Mouse (Mus musculus): ENCODE results near the gene Lefty1. TPM values are rescaled to one million over a fixed set of nuclear protein-coding genes. Genes with fewer than 3 reads are reported as not detected.

Gene Lefty1
- polyA plus RNA-seq, 1 experiment from 2014 or later, result 0.25 TPM

DNA sequence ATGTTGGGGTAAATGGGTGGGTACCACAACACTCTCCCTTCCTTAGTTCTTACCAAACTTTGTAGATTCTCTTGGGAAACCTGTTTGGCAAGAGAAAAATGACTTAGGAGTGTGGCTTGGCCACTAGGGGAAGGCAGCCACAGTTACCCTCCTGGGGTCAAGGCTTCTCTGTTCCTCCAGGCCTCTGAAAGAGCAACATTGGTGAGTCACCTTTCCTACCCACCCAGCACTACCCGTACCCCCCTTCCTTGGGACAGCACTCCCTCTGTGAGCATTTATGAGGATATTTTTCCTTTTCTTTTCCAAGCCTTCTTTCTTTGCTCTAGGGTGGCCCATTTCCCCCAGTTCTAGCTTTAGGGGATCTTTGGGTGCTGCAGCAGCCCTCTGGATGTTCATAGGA lies 9.1 kb downstream of the Lefty1 start:
- H3K9me3 ChIP-seq (ENCODE audit: control insufficient read depth, low read length), result no peaks in the 10 kb centered on the region
- WGBS, result 92% methylated on average over 1 of the region's 1 CpGs
- peaks cover 33% of the 10 kb centered on the region for H3K27me3 ChIP-seq (replicated peaks; ENCODE audit: control insufficient read depth, insufficient read depth, low read length)
- no peak overlapping the region for H3K9ac ChIP-seq (ENCODE audit: low read depth, low read length)
- H3K4me2 ChIP-seq (ENCODE audit: low read length), result no peak overlapping the region
- H3K4me3 ChIP-seq (ENCODE audit: low read length), result no peak overlapping the region
- no peak overlapping the region for H3K27ac ChIP-seq (ENCODE audit: low read depth, low read length)
- ATAC-seq, result no peak
- H3K36me3 ChIP-seq (ENCODE audit: control insufficient read depth, insufficient read depth, low read length), result no peaks in the 10 kb centered on the region
- H3K4me1 ChIP-seq (ENCODE audit: control insufficient read depth, insufficient read depth, low read depth, low read length), result peaks cover 17% of the 10 kb centered on the region; the same call in 1 of the 2 replicates

DNA sequence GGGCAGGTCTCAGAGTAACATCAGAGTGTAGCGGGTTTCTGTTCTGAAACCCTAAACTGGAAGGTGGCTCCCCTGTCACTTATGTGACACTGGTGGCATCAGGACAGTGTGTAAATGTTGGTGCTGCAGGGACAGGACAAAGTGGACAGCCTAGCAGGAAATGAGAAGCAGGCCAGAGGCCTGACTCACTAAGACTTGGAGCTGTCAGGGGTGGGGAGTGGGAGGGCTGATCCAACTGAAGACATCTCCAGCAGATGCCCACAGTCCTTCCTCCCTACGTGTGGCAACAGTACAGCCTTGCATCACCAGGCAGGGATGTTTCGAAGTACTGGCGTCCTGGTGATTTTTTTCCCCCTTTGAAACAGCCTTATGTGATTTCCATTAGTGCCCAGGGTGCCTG lies 9.7 kb downstream of the Lefty1 start:
- no peak overlapping the region for H3K4me2 ChIP-seq (ENCODE audit: low read length)
- 78% methylated on average over 4 of the region's 4 CpGs for WGBS
- no peaks in the 10 kb centered on the region for H3K36me3 ChIP-seq (ENCODE audit: control insufficient read depth, insufficient read depth, low read length)
- no peak overlapping the region for H3K9ac ChIP-seq (ENCODE audit: low read depth, low read length)
- H3K27me3 ChIP-seq (replicated peaks; ENCODE audit: control insufficient read depth, insufficient read depth, low read length), result peaks cover 33% of the 10 kb centered on the region
- H3K9me3 ChIP-seq (ENCODE audit: control insufficient read depth, low read length), result no peaks in the 10 kb centered on the region
- no peak overlapping the region for H3K4me3 ChIP-seq (ENCODE audit: low read length)
- ATAC-seq, result no peak
- H3K27ac ChIP-seq (ENCODE audit: low read depth, low read length), result no peak overlapping the region
- peaks cover 17% of the 10 kb centered on the region; the same call in 1 of the 2 replicates for H3K4me1 ChIP-seq (ENCODE audit: control insufficient read depth, insufficient read depth, low read depth, low read length)

DNA sequence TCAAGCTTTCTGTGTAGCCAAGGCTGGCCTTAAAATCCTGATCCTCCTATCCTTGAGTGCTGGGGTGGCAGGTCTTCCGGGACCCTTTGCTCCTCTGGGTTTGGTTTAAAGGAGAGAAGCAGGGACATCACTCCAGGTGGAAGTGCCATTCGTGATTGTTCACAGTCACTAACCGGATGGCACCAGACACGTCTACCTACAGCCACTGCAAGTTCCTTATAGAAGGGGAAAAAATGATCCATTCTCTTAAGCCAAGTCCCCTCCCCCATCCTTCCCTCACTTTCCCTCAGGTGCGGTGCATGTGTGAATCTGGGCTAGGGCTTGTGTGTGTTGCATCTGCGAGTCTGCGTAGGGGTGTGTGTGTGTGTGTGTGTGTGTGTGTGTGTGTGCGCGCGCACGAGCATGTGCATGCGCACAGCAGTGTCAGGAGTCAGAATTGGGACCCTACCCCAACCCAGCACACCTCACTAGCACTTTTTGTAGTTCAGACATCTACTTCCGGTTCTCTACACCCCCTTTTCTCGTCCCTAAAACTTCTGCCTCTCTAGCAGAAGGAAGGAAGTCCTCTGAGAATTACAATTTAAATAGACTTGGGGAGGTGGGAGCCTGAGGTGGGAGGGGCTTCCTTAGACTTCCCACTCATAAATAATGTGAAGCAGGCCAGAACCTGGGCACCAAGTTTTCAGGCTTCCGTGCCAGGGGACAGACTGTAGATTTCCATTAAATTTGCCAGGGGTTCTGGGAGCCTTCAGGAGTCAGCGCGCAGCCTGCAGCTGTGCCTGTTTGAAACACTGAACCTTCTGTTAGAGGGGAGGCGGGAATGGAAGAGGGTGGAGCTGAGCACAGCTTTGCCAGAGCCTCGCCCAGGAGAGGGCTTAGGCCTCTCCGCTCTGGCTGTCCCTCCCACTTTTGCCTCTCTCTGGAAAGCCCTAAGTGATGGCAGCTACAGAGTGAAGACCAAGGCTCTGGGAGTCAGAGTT lies 10.5 kb downstream of the Lefty1 start:
- Histone ChIP-seq H3K9me3 (ENCODE audit: control insufficient read depth, low read length) (no peaks in the 10 kb centered on the region), H3K27me3 (replicated peaks; ENCODE audit: control insufficient read depth, insufficient read depth, low read length) (peaks cover 33% of the 10 kb centered on the region), H3K4me2 (ENCODE audit: low read length) (peak overlapping the region; percentile 15; the same call in 1 of the 2 replicates), H3K27ac (ENCODE audit: low read depth, low read length) (no peak overlapping the region), H3K36me3 (ENCODE audit: control insufficient read depth, insufficient read depth, low read length) (no peaks in the 10 kb centered on the region), H3K9ac (ENCODE audit: low read depth, low read length) (no peak overlapping the region; the same call in 1 of the 2 replicates), H3K4me3 (ENCODE audit: low read length) (no peak overlapping the region), H3K4me1 (ENCODE audit: control insufficient read depth, insufficient read depth, low read depth, low read length) (peaks cover 17% of the 10 kb centered on the region; the same call in 1 of the 2 replicates)
- peak; percentile 84 for ATAC-seq
- WGBS, result 34% methylated on average over 20 of the region's 20 CpGs

DNA sequence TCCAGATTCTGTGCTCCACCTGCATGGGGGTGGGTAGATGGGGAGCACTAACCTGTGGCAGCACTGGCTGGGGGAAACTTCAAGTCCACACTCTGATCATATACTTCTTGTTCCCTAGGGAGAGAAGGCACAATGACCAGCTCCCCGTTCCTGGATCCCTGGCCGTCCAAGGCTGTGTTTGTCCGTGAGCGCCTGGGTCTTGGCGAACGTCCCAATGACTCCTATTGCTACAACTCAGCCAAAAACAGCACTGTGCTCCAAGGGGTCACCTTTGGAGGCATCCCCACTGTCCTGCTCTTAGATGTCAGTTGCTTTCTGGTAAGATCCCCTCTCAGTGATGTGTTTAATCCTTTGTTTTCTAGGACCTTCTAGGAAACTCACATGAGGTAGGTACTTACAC lies 11.6 kb downstream of the Lefty1 start:
- peaks cover 17% of the 10 kb centered on the region; the same call in 1 of the 2 replicates for H3K4me1 ChIP-seq (ENCODE audit: control insufficient read depth, insufficient read depth, low read depth, low read length)
- no peak overlapping the region for H3K27ac ChIP-seq (ENCODE audit: low read depth, low read length)
- ATAC-seq, result no peak
- H3K36me3 ChIP-seq (ENCODE audit: control insufficient read depth, insufficient read depth, low read length), result no peaks in the 10 kb centered on the region
- no peak overlapping the region for H3K4me3 ChIP-seq (ENCODE audit: low read length)
- peaks cover 27% of the 10 kb centered on the region for H3K27me3 ChIP-seq (replicated peaks; ENCODE audit: control insufficient read depth, insufficient read depth, low read length)
- no peak overlapping the region for H3K9ac ChIP-seq (ENCODE audit: low read depth, low read length)
- no peaks in the 10 kb centered on the region for H3K9me3 ChIP-seq (ENCODE audit: control insufficient read depth, low read length)
- WGBS, result 80% methylated on average over 6 of the region's 6 CpGs
- H3K4me2 ChIP-seq (ENCODE audit: low read length), result no peak overlapping the region

DNA sequence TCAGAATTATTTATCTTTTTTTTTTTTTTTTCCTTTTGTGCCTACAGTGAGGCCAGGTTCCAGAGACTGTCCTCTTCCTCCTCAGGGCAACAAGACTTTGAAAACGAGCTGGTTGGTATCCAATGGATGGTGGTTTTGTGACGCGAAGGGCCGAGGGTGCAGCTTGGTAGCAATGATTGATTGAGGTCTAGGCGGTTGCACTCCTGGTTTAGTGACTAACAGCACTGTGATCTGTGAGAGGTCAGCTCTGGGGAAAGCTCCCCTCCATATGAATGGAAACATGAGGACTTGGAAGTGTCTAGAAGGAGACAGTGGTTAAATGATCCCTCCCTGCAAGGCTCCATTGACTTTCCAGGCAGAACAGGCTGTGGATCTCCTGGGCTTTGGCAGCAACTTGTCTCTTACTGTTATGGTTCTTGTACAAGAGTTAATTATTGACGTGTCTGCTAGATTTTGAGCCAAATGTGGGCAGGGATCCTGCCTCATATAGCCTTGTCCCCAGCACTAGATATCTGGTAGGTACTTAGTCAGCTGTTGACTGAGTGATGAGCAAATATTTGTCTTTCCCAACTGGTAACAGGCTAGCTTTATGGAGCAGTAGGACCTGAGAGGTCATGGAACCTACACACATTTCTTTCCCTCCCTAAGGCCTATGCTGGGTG lies 17.4 kb downstream of the Lefty1 start:
- Histone ChIP-seq H3K4me3 (ENCODE audit: low read length) (no peak overlapping the region), H3K27ac (ENCODE audit: low read depth, low read length) (no peak overlapping the region), H3K9me3 (ENCODE audit: control insufficient read depth, low read length) (no peaks in the 10 kb centered on the region), H3K9ac (ENCODE audit: low read depth, low read length) (no peak overlapping the region), H3K27me3 (replicated peaks; ENCODE audit: control insufficient read depth, insufficient read depth, low read length) (no peaks in the 10 kb centered on the region), H3K4me1 (ENCODE audit: control insufficient read depth, insufficient read depth, low read depth, low read length) (no peaks in the 10 kb centered on the region), H3K4me2 (ENCODE audit: low read length) (no peak overlapping the region), H3K36me3 (ENCODE audit: control insufficient read depth, insufficient read depth, low read length) (no peaks in the 10 kb centered on the region)
- WGBS, result 78% methylated on average over 6 of the region's 6 CpGs
- ATAC-seq, result no peak

DNA sequence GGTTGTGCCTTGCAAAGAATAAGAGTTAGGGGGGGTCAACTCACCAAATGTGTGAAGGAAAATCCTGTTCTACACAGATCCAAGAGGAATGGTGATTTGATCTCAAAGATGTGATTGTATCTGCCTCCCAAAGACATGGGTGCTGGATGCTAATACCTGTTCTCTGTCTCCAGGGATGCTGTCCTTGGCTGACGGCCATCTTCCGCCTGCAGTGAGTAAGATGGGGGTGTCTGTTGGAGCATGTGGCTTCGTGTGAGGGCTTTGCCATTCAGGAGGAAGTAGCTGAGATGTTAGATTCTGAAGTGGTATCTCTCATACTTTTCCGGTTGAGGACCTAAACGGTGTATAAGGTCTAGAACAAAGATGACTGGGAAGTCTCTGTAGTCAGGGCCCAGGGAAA lies 18.0 kb downstream of the Lefty1 start:
- Histone ChIP-seq H3K27ac (ENCODE audit: low read depth, low read length) (no peak overlapping the region), H3K4me1 (ENCODE audit: control insufficient read depth, insufficient read depth, low read depth, low read length) (no peaks in the 10 kb centered on the region), H3K9me3 (ENCODE audit: control insufficient read depth, low read length) (no peaks in the 10 kb centered on the region), H3K4me2 (ENCODE audit: low read length) (no peak overlapping the region), H3K27me3 (replicated peaks; ENCODE audit: control insufficient read depth, insufficient read depth, low read length) (no peaks in the 10 kb centered on the region), H3K4me3 (ENCODE audit: low read length) (no peak overlapping the region), H3K9ac (ENCODE audit: low read depth, low read length) (no peak overlapping the region), H3K36me3 (ENCODE audit: control insufficient read depth, insufficient read depth, low read length) (no peaks in the 10 kb centered on the region)
- WGBS, result 93% methylated on average over 5 of the region's 5 CpGs
- ATAC-seq, result no peak

DNA sequence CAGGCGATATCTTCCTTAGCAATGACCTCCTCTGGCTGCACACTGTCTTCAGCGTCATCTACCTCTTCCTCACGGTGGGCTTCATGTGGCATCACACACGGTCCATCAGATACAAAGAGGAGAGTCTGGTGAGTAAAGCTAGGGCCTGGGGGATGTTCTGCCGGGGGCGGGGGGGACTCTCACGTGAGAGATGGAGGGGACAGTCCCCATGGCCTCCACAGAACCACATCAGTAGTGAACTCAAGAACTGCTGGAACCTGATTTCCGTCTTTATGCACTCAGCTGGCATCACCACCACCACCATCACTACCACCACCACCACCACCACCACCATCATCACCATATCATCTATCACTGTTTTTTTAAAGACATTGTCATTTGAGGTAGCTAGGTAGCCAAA lies 21.6 kb downstream of the Lefty1 start:
- 93% methylated on average over 8 of the region's 8 CpGs for WGBS
- Histone ChIP-seq H3K4me2 (ENCODE audit: low read length) (no peak overlapping the region), H3K4me3 (ENCODE audit: low read length) (no peak overlapping the region), H3K27ac (ENCODE audit: low read depth, low read length) (no peak overlapping the region), H3K9me3 (ENCODE audit: control insufficient read depth, low read length) (no peaks in the 10 kb centered on the region), H3K27me3 (replicated peaks; ENCODE audit: control insufficient read depth, insufficient read depth, low read length) (no peaks in the 10 kb centered on the region), H3K9ac (ENCODE audit: low read depth, low read length) (no peak overlapping the region), H3K36me3 (ENCODE audit: control insufficient read depth, insufficient read depth, low read length) (no peaks in the 10 kb centered on the region), H3K4me1 (ENCODE audit: control insufficient read depth, insufficient read depth, low read depth, low read length) (no peaks in the 10 kb centered on the region)
- ATAC-seq, result no peak

DNA sequence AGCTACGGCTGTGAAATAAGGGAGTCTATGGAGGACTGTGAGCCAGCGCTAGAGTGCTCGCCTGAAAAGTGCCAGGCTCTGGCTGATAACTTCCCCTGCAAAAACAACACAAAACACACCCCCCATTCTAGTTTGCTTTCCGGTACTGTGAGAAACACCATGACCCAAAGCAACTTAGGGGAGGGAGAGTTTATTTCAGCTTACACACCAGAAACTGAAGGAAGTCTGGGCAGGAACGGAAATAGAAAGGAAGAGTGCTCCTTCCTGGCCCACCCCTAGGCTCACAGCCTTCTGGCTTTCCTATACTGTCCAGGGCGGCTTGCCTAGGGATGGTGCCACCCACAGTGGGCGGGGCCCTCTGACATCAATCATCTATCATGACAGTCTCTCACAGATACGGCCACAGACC lies 22.2 kb downstream of the Lefty1 start:
- H3K4me1 ChIP-seq (ENCODE audit: control insufficient read depth, insufficient read depth, low read depth, low read length), result no peaks in the 10 kb centered on the region
- H3K4me3 ChIP-seq (ENCODE audit: low read length), result no peak overlapping the region
- H3K36me3 ChIP-seq (ENCODE audit: control insufficient read depth, insufficient read depth, low read length), result no peaks in the 10 kb centered on the region
- no peak overlapping the region for H3K27ac ChIP-seq (ENCODE audit: low read depth, low read length)
- no peak overlapping the region for H3K4me2 ChIP-seq (ENCODE audit: low read length)
- ATAC-seq, result no peak
- no peaks in the 10 kb centered on the region for H3K27me3 ChIP-seq (replicated peaks; ENCODE audit: control insufficient read depth, insufficient read depth, low read length)
- WGBS, result 84% methylated on average over 8 of the region's 8 CpGs
- no peaks in the 10 kb centered on the region for H3K9me3 ChIP-seq (ENCODE audit: control insufficient read depth, low read length)
- H3K9ac ChIP-seq (ENCODE audit: low read depth, low read length), result no peak overlapping the region

DNA sequence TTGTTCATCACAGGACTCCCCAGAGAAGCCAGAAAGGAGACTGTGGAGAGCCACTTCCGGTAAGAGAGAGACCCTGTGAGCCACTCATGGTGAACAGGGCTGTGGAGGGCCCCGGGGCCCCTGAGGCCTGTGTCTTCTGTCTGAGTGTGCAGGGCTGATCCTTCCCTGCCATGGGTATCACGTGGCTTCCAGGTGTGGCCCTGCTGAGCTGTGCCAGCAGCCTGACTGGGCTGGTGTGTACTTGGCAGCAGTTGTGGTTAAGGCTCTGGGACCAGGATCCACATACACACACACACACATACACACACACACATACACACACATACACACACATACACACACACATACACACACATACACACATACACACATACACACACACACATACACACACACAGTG lies 23.2 kb downstream of the Lefty1 start:
- H3K36me3 ChIP-seq (ENCODE audit: control insufficient read depth, insufficient read depth, low read length), result no peaks in the 10 kb centered on the region
- no peak overlapping the region for H3K4me3 ChIP-seq (ENCODE audit: low read length)
- H3K9ac ChIP-seq (ENCODE audit: low read depth, low read length), result no peak overlapping the region
- H3K4me2 ChIP-seq (ENCODE audit: low read length), result no peak overlapping the region
- no peaks in the 10 kb centered on the region for H3K27me3 ChIP-seq (replicated peaks; ENCODE audit: control insufficient read depth, insufficient read depth, low read length)
- no peak for ATAC-seq
- no peaks in the 10 kb centered on the region for H3K4me1 ChIP-seq (ENCODE audit: control insufficient read depth, insufficient read depth, low read depth, low read length)
- H3K9me3 ChIP-seq (ENCODE audit: control insufficient read depth, low read length), result no peaks in the 10 kb centered on the region
- no peak overlapping the region for H3K27ac ChIP-seq (ENCODE audit: low read depth, low read length)
- WGBS, result 95% methylated on average over 3 of the region's 3 CpGs

Measured in hindbrain, embryonic 16.5 days (tissue).